Mouse (Mus musculus): Measurements from ENCODE around the gene Mapkapk3. TPM values are rescaled to one million over a fixed set of nuclear protein-coding genes. Genes with fewer than 3 reads are reported as not detected.

The Mapkapk3 gene
- polyA plus RNA-seq, 1 experiment from 2014 or later, result 3.2 TPM

DNA sequence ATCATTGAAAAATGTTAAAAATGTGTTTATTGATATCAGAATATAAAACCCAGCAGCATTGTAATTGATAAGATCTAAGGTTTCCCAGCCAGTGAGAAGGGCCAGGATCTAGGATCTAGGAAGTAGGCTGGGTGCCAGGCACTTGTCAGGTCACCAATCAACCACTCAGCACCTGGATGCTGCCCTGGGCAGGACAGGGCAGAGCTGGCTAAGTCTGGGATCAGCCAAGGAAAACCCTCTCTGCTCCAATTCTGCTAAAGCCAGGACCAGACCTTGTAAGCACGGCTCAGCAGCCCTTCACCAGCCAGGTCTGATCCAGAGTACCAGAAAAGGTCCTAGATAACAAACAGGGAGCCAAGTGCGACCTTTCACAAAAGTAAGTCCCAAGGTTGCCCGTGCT lies 34.8 kb downstream of the Mapkapk3 start:
- H3K9ac ChIP-seq (ENCODE audit: low read depth, low read length), result no peak overlapping the region
- H3K27me3 ChIP-seq (replicated peaks; ENCODE audit: control insufficient read depth, insufficient read depth, low read length), result no peaks in the 10 kb centered on the region
- H3K27ac ChIP-seq (ENCODE audit: low read depth, low read length), result peak overlapping the region; percentile 60
- no peaks in the 10 kb centered on the region for H3K36me3 ChIP-seq (ENCODE audit: control insufficient read depth, insufficient read depth, low read length)
- no peak overlapping the region; the same call in 1 of the 2 replicates for H3K4me2 ChIP-seq (ENCODE audit: low read length)
- peaks cover 35% of the 10 kb centered on the region for H3K4me1 ChIP-seq (ENCODE audit: control insufficient read depth, insufficient read depth, low read depth, low read length)
- no peak overlapping the region for H3K4me3 ChIP-seq (ENCODE audit: low read length)
- no peaks in the 10 kb centered on the region for H3K9me3 ChIP-seq (ENCODE audit: control insufficient read depth, low read length)
- no peak for ATAC-seq
- WGBS, result 84% methylated on average over 3 of the region's 3 CpGs

DNA sequence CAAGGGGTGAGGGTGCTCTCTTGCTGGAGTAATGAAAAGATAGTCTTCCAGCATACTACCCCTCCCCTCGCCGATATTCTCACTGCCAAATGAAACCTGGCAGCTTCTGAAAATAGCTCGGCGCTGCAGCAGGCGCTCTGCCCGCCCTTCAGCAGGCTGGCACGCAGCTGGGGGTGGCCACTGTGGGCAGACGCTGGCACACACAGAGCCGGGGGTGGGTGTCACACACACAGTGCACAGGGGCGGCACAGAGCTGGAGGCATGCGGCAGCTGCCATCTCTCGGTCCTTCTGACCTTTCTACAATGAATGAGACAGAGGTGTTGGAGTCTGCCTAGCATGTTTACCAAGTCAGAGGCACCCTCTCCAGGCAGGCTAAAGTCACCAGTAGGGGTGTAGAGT lies 35.2 kb downstream of the Mapkapk3 start:
- Histone ChIP-seq H3K4me2 (ENCODE audit: low read length) (peak overlapping the region; percentile 42), H3K27ac (ENCODE audit: low read depth, low read length) (peak overlapping the region; percentile 60), H3K36me3 (ENCODE audit: control insufficient read depth, insufficient read depth, low read length) (no peaks in the 10 kb centered on the region), H3K27me3 (replicated peaks; ENCODE audit: control insufficient read depth, insufficient read depth, low read length) (no peaks in the 10 kb centered on the region), H3K4me3 (ENCODE audit: low read length) (no peak overlapping the region), H3K9me3 (ENCODE audit: control insufficient read depth, low read length) (no peaks in the 10 kb centered on the region), H3K4me1 (ENCODE audit: control insufficient read depth, insufficient read depth, low read depth, low read length) (peaks cover 35% of the 10 kb centered on the region), H3K9ac (ENCODE audit: low read depth, low read length) (no peak overlapping the region; the same call in 1 of the 2 replicates)
- peak; percentile 87 for ATAC-seq
- WGBS, result 42% methylated on average over 12 of the region's 12 CpGs

DNA sequence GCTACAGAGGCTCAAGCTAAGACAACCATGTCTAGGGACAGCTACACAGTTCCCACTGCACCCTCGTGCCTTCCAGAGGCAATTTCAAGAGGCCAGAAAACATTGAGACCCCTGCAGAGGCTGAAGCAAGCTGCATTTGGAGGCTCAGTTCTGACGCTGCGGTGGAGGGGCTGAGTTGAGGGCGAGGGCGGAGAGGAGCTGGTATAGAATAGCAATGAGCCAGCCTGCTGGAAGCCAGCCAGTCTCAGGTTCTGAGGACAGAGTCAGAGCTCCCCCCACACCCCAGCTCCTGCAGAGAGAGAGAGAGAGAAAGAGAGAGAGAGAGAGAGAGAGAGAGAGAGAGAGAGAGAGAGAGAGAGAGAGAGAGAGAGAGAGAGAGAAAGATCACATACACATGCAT lies 37.5 kb downstream of the Mapkapk3 start:
- peak; percentile 62 for ATAC-seq
- H3K4me1 ChIP-seq (ENCODE audit: control insufficient read depth, insufficient read depth, low read depth, low read length), result peaks cover 35% of the 10 kb centered on the region
- H3K36me3 ChIP-seq (ENCODE audit: control insufficient read depth, insufficient read depth, low read length), result no peaks in the 10 kb centered on the region
- H3K4me2 ChIP-seq (ENCODE audit: low read length), result 0 out of 2 replicates have a peak overlapping the region, but pooled peaks have one; percentile 23
- no peaks in the 10 kb centered on the region for H3K27me3 ChIP-seq (replicated peaks; ENCODE audit: control insufficient read depth, insufficient read depth, low read length)
- H3K4me3 ChIP-seq (ENCODE audit: low read length), result no peak overlapping the region
- peak overlapping the region; percentile 39; the same call in 1 of the 2 replicates for H3K9ac ChIP-seq (ENCODE audit: low read depth, low read length)
- peak overlapping the region; percentile 75 for H3K27ac ChIP-seq (ENCODE audit: low read depth, low read length)
- no peaks in the 10 kb centered on the region for H3K9me3 ChIP-seq (ENCODE audit: control insufficient read depth, low read length)
- WGBS, result 8% methylated on average over 5 of the region's 5 CpGs

DNA sequence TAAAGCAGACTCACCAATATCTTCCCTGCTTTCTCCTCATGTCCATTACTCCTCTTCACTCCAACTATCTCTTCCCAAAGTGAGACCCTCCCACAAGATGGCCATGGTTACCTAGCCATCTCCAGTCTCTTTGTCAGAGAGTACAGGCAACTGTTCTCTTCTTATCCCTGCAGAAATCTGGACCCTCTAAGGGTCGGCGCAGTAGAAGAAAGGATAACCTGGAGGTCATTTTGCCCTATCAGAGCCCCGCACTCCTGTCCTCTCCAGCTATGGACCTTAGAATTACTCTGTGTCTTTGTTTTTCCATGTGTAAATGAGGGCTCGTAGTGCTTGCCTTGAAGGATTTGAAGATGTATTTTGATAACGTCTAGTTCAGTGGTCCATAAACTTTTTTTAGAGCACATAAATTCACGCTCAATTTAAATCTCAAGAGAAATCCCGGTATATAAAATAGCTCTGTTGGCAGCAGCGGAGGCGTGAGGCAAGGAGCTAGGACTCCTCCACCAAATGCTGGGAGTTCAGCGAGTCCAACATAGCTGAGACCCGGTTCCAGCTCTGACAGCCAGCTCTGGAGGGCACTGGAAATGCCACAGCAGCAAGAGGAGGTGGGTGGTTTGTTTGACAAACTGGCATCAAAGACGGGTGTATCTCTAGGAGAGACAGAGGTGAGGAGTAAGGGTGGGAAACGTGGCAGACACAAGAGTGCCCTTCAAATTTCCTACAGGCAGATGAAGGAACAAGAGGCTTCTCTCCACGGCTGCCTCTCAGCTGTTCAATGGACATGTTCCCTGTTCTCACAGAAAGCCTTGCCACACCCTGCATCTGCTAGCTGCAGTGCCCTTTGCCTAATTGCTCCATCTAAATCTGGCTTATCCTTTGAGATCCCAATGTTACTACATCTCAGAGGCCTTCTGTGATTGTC lies 39.0 kb downstream of the Mapkapk3 start:
- peaks cover 30% of the 10 kb centered on the region for H3K4me1 ChIP-seq (ENCODE audit: control insufficient read depth, insufficient read depth, low read depth, low read length)
- no peaks in the 10 kb centered on the region for H3K27me3 ChIP-seq (replicated peaks; ENCODE audit: control insufficient read depth, insufficient read depth, low read length)
- H3K9ac ChIP-seq (ENCODE audit: low read depth, low read length), result no peak overlapping the region
- H3K27ac ChIP-seq (ENCODE audit: low read depth, low read length), result no peak overlapping the region
- no peak overlapping the region for H3K4me3 ChIP-seq (ENCODE audit: low read length)
- no peak for ATAC-seq
- WGBS, result 75% methylated on average over 14 of the region's 14 CpGs
- no peaks in the 10 kb centered on the region for H3K9me3 ChIP-seq (ENCODE audit: control insufficient read depth, low read length)
- no peak overlapping the region for H3K4me2 ChIP-seq (ENCODE audit: low read length)
- H3K36me3 ChIP-seq (ENCODE audit: control insufficient read depth, insufficient read depth, low read length), result no peaks in the 10 kb centered on the region

DNA sequence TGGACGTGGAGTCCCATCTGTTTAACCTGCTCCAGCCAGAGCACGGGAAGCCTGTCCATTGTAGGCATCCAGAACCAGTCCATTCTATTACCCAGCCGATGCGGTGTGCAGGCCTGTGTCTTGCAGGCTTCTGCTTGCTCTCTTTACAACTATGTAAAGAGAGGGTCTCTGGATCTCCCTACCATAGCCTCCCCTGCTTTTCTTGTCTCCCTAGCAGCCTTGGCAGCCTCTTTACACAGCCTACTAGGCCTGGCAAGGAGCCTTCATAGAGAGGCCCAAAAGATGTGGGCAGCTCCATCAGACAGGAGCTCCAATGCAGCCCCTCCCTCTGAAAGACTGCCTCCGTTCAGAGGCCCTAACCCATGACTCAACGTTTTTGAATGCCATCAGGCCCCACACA lies 40.5 kb downstream of the Mapkapk3 start:
- Histone ChIP-seq H3K9ac (ENCODE audit: low read depth, low read length) (no peak overlapping the region), H3K4me3 (ENCODE audit: low read length) (no peak overlapping the region), H3K4me2 (ENCODE audit: low read length) (no peak overlapping the region), H3K27me3 (replicated peaks; ENCODE audit: control insufficient read depth, insufficient read depth, low read length) (no peaks in the 10 kb centered on the region), H3K9me3 (ENCODE audit: control insufficient read depth, low read length) (no peaks in the 10 kb centered on the region), H3K36me3 (ENCODE audit: control insufficient read depth, insufficient read depth, low read length) (no peaks in the 10 kb centered on the region), H3K27ac (ENCODE audit: low read depth, low read length) (no peak overlapping the region), H3K4me1 (ENCODE audit: control insufficient read depth, insufficient read depth, low read depth, low read length) (peaks cover 15% of the 10 kb centered on the region)
- 76% methylated on average over 6 of the region's 6 CpGs for WGBS
- ATAC-seq, result peak; percentile 47; the same call in 1 of the 2 replicates

DNA sequence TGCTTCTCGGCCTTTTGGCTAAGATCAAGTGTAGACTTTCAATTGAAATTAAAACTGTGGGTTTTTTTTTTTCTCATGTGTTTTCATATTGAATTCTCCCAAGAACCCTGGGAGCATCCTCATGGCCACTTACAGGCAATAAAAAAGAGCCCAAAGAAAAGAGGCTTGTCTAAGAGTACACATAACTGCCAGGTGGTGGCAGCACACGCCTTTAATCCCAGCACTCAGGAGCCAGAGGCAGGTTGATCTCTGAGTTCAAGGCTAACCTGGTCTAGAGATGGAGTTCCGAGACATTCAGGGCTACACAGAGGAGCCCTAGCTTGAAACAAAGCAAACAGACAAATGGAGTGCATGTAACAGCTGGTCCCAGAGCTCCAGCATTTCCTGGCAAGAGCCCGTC lies 43.5 kb downstream of the Mapkapk3 start:
- Histone ChIP-seq H3K4me1 (ENCODE audit: control insufficient read depth, insufficient read depth, low read depth, low read length) (no peaks in the 10 kb centered on the region), H3K4me2 (ENCODE audit: low read length) (no peak overlapping the region), H3K4me3 (ENCODE audit: low read length) (no peak overlapping the region), H3K36me3 (ENCODE audit: control insufficient read depth, insufficient read depth, low read length) (no peaks in the 10 kb centered on the region), H3K9me3 (ENCODE audit: control insufficient read depth, low read length) (no peaks in the 10 kb centered on the region), H3K27me3 (replicated peaks; ENCODE audit: control insufficient read depth, insufficient read depth, low read length) (0 out of 2 replicates have a peak, but pooled peaks cover 2% of the 10 kb centered on the region), H3K27ac (ENCODE audit: low read depth, low read length) (no peak overlapping the region), H3K9ac (ENCODE audit: low read depth, low read length) (no peak overlapping the region)
- ATAC-seq, result no peak
- WGBS, result 65% methylated on average over 4 of the region's 4 CpGs

DNA sequence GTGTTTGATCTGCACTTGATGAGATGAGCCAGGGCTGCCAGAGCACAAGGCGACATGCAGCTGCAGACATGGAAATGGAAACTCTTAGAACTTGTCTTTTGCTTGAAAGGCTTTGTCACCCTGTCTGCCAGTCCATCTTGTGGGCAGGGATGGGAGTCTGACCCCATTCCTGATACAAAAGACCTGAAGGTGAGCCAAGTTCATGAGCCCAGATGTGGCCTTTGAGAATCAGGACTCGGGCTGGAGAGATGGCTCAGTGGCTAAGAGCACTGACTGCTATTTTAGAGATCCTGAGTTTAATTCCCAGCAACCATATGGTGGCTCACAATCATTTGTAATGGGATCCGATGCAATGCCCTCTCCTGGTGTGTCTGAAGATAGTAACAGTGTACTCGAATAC lies 44.4 kb downstream of the Mapkapk3 start:
- ATAC-seq, result no peak
- Histone ChIP-seq H3K4me3 (ENCODE audit: low read length) (no peak overlapping the region), H3K27ac (ENCODE audit: low read depth, low read length) (no peak overlapping the region), H3K9ac (ENCODE audit: low read depth, low read length) (no peak overlapping the region), H3K36me3 (ENCODE audit: control insufficient read depth, insufficient read depth, low read length) (no peaks in the 10 kb centered on the region), H3K27me3 (replicated peaks; ENCODE audit: control insufficient read depth, insufficient read depth, low read length) (0 out of 2 replicates have a peak, but pooled peaks cover 2% of the 10 kb centered on the region), H3K9me3 (ENCODE audit: control insufficient read depth, low read length) (no peaks in the 10 kb centered on the region), H3K4me1 (ENCODE audit: control insufficient read depth, insufficient read depth, low read depth, low read length) (no peaks in the 10 kb centered on the region), H3K4me2 (ENCODE audit: low read length) (no peak overlapping the region)
- 81% methylated on average over 4 of the region's 4 CpGs for WGBS

DNA sequence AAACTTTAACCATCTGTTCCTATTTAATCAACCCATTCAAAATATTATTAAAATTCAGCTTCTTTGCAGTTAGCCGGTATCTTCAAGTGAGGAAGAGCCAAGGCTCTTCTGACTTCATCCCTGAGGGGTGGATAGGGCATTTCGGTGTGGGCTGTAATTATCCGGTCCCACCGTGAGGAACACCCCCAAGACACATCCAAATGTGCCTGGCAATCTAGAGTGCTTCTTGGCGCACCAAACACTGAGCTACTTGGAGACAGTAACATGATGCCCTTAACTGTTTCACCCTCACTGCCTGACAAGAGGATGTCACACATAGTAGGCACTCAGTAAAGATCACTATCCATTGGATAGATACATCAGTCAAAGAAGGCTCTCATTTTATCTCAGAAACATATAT lies 53.5 kb downstream of the Mapkapk3 start:
- Histone ChIP-seq H3K4me2 (ENCODE audit: low read length) (no peak overlapping the region), H3K9me3 (ENCODE audit: control insufficient read depth, low read length) (no peaks in the 10 kb centered on the region), H3K36me3 (ENCODE audit: control insufficient read depth, insufficient read depth, low read length) (no peaks in the 10 kb centered on the region), H3K4me3 (ENCODE audit: low read length) (no peak overlapping the region), H3K4me1 (ENCODE audit: control insufficient read depth, insufficient read depth, low read depth, low read length) (no peaks in the 10 kb centered on the region), H3K27ac (ENCODE audit: low read depth, low read length) (no peak overlapping the region), H3K27me3 (replicated peaks; ENCODE audit: control insufficient read depth, insufficient read depth, low read length) (peaks cover 10% of the 10 kb centered on the region), H3K9ac (ENCODE audit: low read depth, low read length) (no peak overlapping the region)
- ATAC-seq, result no peak
- 74% methylated on average over 5 of the region's 5 CpGs for WGBS

DNA sequence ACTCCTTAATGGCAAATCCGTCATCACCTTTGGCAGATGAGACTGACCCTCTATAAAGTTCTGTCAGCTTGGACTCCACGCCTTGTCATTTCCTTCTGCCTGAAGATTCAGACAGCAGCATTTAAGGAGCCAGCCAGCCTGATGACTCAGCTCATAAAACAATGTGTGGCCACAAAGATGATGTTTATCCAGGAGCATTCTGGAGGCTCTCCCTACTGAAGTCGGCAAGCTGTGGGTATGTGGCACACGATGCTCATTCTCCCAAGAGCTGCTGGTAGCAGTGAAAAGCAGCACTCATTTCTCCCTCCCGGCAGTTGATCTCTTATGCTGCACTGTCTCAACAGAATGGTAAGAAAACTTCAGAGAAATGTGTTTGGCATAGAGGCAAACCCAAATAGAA lies 54.4 kb downstream of the Mapkapk3 start:
- WGBS, result 63% methylated on average over 5 of the region's 5 CpGs
- Histone ChIP-seq H3K36me3 (ENCODE audit: control insufficient read depth, insufficient read depth, low read length) (no peaks in the 10 kb centered on the region), H3K4me3 (ENCODE audit: low read length) (no peak overlapping the region), H3K27ac (ENCODE audit: low read depth, low read length) (no peak overlapping the region), H3K27me3 (replicated peaks; ENCODE audit: control insufficient read depth, insufficient read depth, low read length) (peaks cover 10% of the 10 kb centered on the region), H3K4me1 (ENCODE audit: control insufficient read depth, insufficient read depth, low read depth, low read length) (0 out of 2 replicates have a peak, but pooled peaks cover under 1% of the 10 kb centered on the region), H3K9ac (ENCODE audit: low read depth, low read length) (no peak overlapping the region), H3K4me2 (ENCODE audit: low read length) (no peak overlapping the region), H3K9me3 (ENCODE audit: control insufficient read depth, low read length) (no peaks in the 10 kb centered on the region)
- no peak for ATAC-seq
